Mouse (Mus musculus) C2C12 (cell line): ENCODE data around the gene Atg5.

Source experiments
- CEBPB ChIP-seq: IDR thresholded peaks from one replicate; pipeline ENCODE4 v1.6.1; 2011; ENCODE audit warnings: low read depth, mild to moderate bottlenecking, control low read depth, moderate library complexity
- CTCF ChIP-seq: IDR thresholded peaks from one replicate; pipeline ENCODE4 v1.5.1; 2011; ENCODE audit not compliant: control insufficient read depth, insufficient read depth, insufficient read length
- MYOD1 ChIP-seq: IDR thresholded peaks from one replicate; pipeline ENCODE4 v1.6.1; 2011; ENCODE audit warnings: low read depth; ENCODE audit not compliant: control insufficient read depth, insufficient read length

GRCm38 (mm10) chr10:44401600-44401999 lies 133.4 kb downstream of the Atg5 start:
- TF ChIP-seq CTCF (no peak), MYOD1 (no peak), CEBPB (no peak)
